8 mouse cellular contexts compared by ENCODE assay signal in the genomic region with DNA sequence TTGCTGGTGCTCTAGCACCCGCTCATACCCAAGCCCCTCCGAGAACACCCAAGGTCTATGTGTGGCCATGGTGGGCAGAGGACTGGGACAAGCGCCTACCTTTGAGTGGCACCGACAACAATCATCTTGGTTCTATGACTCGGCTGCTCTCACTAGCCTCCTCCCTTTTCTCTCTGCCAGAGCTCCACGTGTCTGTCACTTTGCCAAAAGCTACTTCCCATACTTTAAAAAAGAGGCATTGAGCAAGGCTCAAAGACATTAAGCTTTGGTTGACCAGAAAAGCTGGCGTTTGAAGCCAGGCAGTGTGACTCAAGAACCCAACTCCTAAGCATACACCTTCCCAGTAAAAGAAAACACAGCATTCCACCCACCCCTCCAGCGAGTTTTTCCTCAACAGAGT. TPM values are rescaled to one million over a fixed set of nuclear protein-coding genes. Genes with fewer than 3 reads are reported as not detected.
A peak's percentile ranks its signal among the peaks of the same experiment; 100 is the strongest.
DNase-seq lines count a peak whose midpoint lies in the region; ATAC-seq lines count a peak whose summit lies in the region.

No protein-coding gene starts in this region.

- DNase-seq in left cerebral cortex, postnatal 14 days (ENCODE audit: low spot score in 2 of 2) = peak; percentile 58 to 64
- DNase-seq in left cerebral cortex, adult 11 months (ENCODE audit: low spot score) = no peak
- DNase-seq in layer of hippocampus, adult 11-12 months (ENCODE audit: low spot score) = no peak

- no peaks in the 10 kb centered on the region for H3K9me3 ChIP-seq in embryonic facial prominence, embryonic 12.5 days
- H3K9me3 ChIP-seq in hindbrain, embryonic 12.5 days (replicated peaks) = no peaks in the 10 kb centered on the region
- H3K9me3 ChIP-seq in limb, embryonic 13.5 days = no peaks in the 10 kb centered on the region
- no peaks in the 10 kb centered on the region for H3K9me3 ChIP-seq in neural tube, embryonic 12.5 days

- H3K4me2 ChIP-seq in embryonic facial prominence, embryonic 12.5 days (replicated peaks) = peak overlapping the region; percentile 91; the same call in 1 of the 2 replicates
- peak overlapping the region; percentile 89 for H3K4me2 ChIP-seq in hindbrain, embryonic 12.5 days (replicated peaks)
- peak overlapping the region; percentile 86 for H3K4me2 ChIP-seq in limb, embryonic 13.5 days (replicated peaks)
- peak overlapping the region; percentile 93 for H3K4me2 ChIP-seq in neural tube, embryonic 12.5 days (replicated peaks)

- 0 out of 2 replicates have a peak, but pooled peaks cover 8% of the 10 kb centered on the region for H3K4me1 ChIP-seq in embryonic facial prominence, embryonic 12.5 days
- peaks cover 24% of the 10 kb centered on the region for H3K4me1 ChIP-seq in hindbrain, embryonic 12.5 days
- peaks cover 29% of the 10 kb centered on the region for H3K4me1 ChIP-seq in limb, embryonic 13.5 days
- peaks cover 27% of the 10 kb centered on the region for H3K4me1 ChIP-seq in neural tube, embryonic 12.5 days

- WGBS in embryonic facial prominence, embryonic 12.5 days = 32% methylated on average over 8 of the region's 8 CpGs
- WGBS in hindbrain, embryonic 12.5 days = 23% methylated on average over 8 of the region's 8 CpGs
- WGBS in limb, embryonic 13.5 days = 25% methylated on average over 8 of the region's 8 CpGs
- 32% methylated on average over 8 of the region's 8 CpGs for WGBS in neural tube, embryonic 12.5 days

- H3K27me3 ChIP-seq in embryonic facial prominence, embryonic 12.5 days = peaks cover 87% of the 10 kb centered on the region
- H3K27me3 ChIP-seq in hindbrain, embryonic 12.5 days = peaks cover 85% of the 10 kb centered on the region
- H3K27me3 ChIP-seq in limb, embryonic 13.5 days = peaks cover 97% of the 10 kb centered on the region
- H3K27me3 ChIP-seq in neural tube, embryonic 12.5 days (replicated peaks) = peaks cover 73% of the 10 kb centered on the region

- H3K9ac ChIP-seq in embryonic facial prominence, embryonic 12.5 days = no peak overlapping the region
- no peak overlapping the region for H3K9ac ChIP-seq in hindbrain, embryonic 12.5 days
- no peak overlapping the region for H3K9ac ChIP-seq in limb, embryonic 13.5 days
- H3K9ac ChIP-seq in neural tube, embryonic 12.5 days = no peak overlapping the region

- ATAC-seq in embryonic facial prominence, embryonic 12.5 days (ENCODE audit: insufficient number of reproducible peaks, insufficient read depth, low FRiP score, low TSS enrichment) = no peak; the same call in 1 of the 2 replicates
- ATAC-seq in hindbrain, embryonic 12.5 days (ENCODE audit: low FRiP score) = no peak
- ATAC-seq in limb, embryonic 13.5 days (ENCODE audit: low FRiP score, low read depth) = no peak
- ATAC-seq in neural tube, embryonic 12.5 days (ENCODE audit: low FRiP score, low read depth) = peak; percentile 23; the same call in 1 of the 2 replicates
- no peak for ATAC-seq in CD4-positive, CD25-positive, alpha-beta regulatory T cell, adult 4 months

- intact Hi-C loops in left cerebral cortex, postnatal 14 days (cut with DNase I) = no loop called here

- H3K36me3 ChIP-seq in embryonic facial prominence, embryonic 12.5 days = no peaks in the 10 kb centered on the region
- H3K36me3 ChIP-seq in hindbrain, embryonic 12.5 days = no peaks in the 10 kb centered on the region
- H3K36me3 ChIP-seq in limb, embryonic 13.5 days = no peaks in the 10 kb centered on the region
- H3K36me3 ChIP-seq in neural tube, embryonic 12.5 days = no peaks in the 10 kb centered on the region

- H3K4me3 ChIP-seq in embryonic facial prominence, embryonic 12.5 days = peak overlapping the region; percentile 48; the same call in 1 of the 2 replicates
- H3K4me3 ChIP-seq in hindbrain, embryonic 12.5 days = peak overlapping the region; percentile 48
- peak overlapping the region; percentile 57 for H3K4me3 ChIP-seq in limb, embryonic 13.5 days
- peak overlapping the region; percentile 48; the same call in 1 of the 2 replicates for H3K4me3 ChIP-seq in neural tube, embryonic 12.5 days

- no peak overlapping the region for H3K27ac ChIP-seq in embryonic facial prominence, embryonic 12.5 days
- H3K27ac ChIP-seq in hindbrain, embryonic 12.5 days = no peak overlapping the region
- no peak overlapping the region for H3K27ac ChIP-seq in limb, embryonic 13.5 days
- no peak overlapping the region for H3K27ac ChIP-seq in neural tube, embryonic 12.5 days

RNA-seq across cellular contexts. Expression of a gene that starts 0.8 kb away (rescaled TPM):
- total RNA-seq in left cerebral cortex, postnatal 14 days (2021) = 10 to 100 TPM in 1 of 2 experiments, 1 to 10 TPM in 1; 8.8 to 12.7 TPM
- 0.52 and 0.59 TPM in 2 replicates for polyA plus RNA-seq in embryonic facial prominence, embryonic 12.5 days (2016; fragmentation: Nextera tagmentation; extraction: Ambion mirVana)
- polyA plus RNA-seq in hindbrain, embryonic 12.5 days (2016; fragmentation: Nextera tagmentation; extraction: Ambion mirVana) = 1.4 and 1.7 TPM in 2 replicates
- 0.25 and 0.37 TPM in 2 replicates for polyA plus RNA-seq in limb, embryonic 13.5 days (2015; fragmentation: Nextera tagmentation; extraction: Ambion mirVana)
- 0.61 and 0.64 TPM in 2 replicates for polyA plus RNA-seq in neural tube, embryonic 12.5 days (2016; fragmentation: Nextera tagmentation; extraction: Ambion mirVana)
- polyA plus RNA-seq in CD4-positive, CD25-positive, alpha-beta regulatory T cell, adult 4 months (2017; shearing (Covaris generic)) = not detected

RNA-seq across cellular contexts. Expression of a gene that starts 24.6 kb away (rescaled TPM):
- 1 to 10 TPM in 1 of 2 experiments, under 1 TPM in 1; 0.89 to 1.0 TPM for total RNA-seq in left cerebral cortex, postnatal 14 days (2021)
- polyA plus RNA-seq in embryonic facial prominence, embryonic 12.5 days (2016; fragmentation: Nextera tagmentation; extraction: Ambion mirVana) = 0.14 and 0.17 TPM in 2 replicates
- polyA plus RNA-seq in hindbrain, embryonic 12.5 days (2016; fragmentation: Nextera tagmentation; extraction: Ambion mirVana) = 1.1 and 2.0 TPM in 2 replicates
- polyA plus RNA-seq in limb, embryonic 13.5 days (2015; fragmentation: Nextera tagmentation; extraction: Ambion mirVana) = not detected in 2 replicates
- polyA plus RNA-seq in neural tube, embryonic 12.5 days (2016; fragmentation: Nextera tagmentation; extraction: Ambion mirVana) = 0.51 TPM in 1 of 2 replicates, not detected in the other
- polyA plus RNA-seq in CD4-positive, CD25-positive, alpha-beta regulatory T cell, adult 4 months (2017; shearing (Covaris generic)) = 1 to 10 TPM in 1 of 2 experiments, under 1 TPM in 1; 0.31 to 1.4 TPM

Comparison
In these comparisons a context has a peak if more than half of its experiments do, and no peak if none do; other contexts are left out.
1. DNase-seq: peak in left cerebral cortex, postnatal 14 days (2 of 2); none in left cerebral cortex, adult 11 months (single experiment) and layer of hippocampus, adult 11-12 months (single experiment).
2. Peak in every context shown above with its lines, with median percentiles within 50 percentile points of each other: H3K4me2 ChIP-seq and H3K4me3 ChIP-seq.